Mouse (Mus musculus): Measurements from ENCODE around the gene Agr3.

Agr3 gene

DNA sequence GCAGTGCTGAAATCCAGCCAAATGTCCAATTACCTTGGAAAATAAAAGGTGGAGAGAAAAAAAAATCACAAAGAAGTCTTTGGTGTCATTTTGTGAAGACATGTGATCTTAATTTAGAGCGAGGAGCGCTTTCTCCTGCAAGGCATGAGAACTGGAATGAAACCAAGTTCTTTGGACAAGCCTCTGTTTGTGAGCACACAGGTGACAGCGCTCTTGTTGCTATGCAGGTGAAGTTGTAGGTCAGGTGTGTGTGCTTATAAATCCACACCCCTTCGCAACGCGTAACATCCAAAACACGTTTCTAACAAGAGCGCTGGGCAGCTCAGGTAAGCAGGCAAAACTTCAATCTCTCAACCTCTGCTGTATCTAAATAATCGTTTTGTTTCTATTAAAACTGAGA, at the start of gene Agr3:
Gene Agr3, plus strand, starts transcription at position 219 of the 400 bp plus-strand sequence.
- DNase-seq (ENCODE audit: low spot score in 2 of 2): no peak

DNA sequence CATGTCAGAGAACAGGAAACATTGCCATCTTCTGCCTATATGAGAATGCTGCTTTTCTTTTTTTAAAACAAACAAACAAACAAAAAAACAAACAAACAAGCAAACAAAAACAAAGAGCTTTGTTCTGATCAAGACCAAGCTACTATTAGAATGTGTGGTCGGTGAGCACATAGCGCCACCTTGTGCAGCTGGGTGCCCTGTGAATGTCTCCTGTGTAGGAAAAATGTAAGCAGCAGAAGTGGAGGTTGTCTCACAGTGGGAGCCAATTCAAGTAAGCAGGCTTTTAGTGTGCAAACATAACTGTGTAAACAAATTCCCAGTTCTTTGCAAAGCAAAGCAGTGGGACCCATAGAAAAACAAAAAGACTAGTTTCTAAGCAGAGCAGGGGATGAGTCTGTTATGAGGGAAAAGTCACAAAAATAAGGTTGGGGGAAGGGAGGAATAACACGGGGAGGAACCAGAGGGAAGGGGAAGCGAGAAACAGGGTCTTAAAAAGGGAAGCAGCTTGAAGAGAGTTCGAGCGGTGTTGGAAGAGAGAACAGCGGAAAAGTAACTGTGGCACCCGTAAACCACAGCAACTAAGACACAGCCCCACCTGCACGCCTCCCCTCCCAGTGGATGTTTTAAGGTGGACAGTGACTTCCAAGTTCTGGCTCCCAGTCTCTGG, 40.4 kb upstream of the Agr3 start:
- peak; percentile 44 to 56 for DNase-seq (ENCODE audit: low spot score in 2 of 2)

DNA sequence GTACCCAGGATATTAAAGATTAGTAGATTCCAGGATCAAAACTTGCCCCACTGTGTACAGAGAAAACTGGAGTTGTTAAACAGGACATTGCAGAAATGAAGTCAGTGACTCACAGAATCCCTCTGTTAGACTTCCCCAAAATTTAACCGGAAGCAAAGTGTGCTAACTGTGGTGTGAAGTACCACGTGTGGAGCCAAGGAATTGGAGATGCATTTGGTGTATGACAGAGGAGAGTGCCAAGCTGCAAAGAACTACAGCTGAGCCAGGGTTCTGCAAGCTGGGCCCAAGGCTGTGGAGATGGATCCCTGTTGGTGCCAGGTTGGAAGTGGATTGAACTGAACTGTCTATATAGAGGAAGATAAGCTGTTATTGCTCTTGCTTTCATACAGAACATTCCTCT, 36.0 kb upstream of the Agr3 start:
- DNase-seq (ENCODE audit: low spot score in 2 of 2): peak; percentile 26 to 50

DNA sequence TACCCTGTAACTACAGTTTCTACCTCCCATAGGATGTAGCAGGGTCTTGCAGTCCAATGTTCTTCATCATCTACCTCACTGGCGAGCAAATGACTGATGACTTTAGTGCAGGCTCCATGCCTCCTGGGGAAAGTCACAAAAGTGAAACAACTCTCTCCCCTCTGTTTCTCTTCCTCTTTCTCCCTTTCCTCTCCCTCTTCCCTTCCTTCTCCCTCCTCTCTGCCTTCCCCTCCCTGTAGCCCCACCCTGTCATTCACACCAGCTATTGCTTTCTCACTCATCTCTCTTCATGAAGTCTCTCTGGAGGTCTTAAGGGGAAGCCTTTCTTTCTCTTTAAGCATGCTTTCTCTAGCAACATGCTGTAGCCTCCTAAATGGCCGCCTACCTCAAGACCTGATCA, 34.7 kb upstream of the Agr3 start:
- no peak for DNase-seq (ENCODE audit: low spot score in 2 of 2)

DNA sequence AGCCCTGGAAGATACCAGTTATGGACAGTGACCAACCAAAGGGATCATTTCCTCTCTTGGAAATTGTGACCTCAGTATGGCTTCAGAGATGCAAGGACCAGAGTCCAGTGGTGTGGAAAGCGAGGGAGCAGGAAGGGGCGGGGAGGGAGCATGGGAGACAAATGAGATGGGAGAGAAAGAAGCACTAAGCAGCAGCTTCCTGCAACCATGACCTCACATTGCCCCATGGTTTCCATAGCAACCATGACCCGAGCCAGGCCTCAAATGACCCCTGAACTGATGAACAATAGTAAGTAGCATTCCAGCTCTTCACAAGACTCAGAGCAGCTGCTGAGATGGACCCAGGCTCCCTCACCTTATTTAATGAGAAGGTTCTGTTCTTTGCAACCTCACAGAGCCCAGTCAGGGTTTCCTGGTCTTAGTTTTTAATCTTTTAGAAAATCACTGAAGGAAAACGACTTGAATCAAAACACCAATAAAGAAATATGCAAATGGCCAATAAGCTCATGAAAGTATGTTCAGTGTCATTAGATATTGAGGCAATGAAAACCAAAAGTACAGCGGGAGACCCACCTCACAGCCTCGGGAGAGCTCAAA, 31.0 kb upstream of the Agr3 start:
- peak in 1 of 2 experiments; percentile 26 for DNase-seq (ENCODE audit: low spot score in 2 of 2)

DNA sequence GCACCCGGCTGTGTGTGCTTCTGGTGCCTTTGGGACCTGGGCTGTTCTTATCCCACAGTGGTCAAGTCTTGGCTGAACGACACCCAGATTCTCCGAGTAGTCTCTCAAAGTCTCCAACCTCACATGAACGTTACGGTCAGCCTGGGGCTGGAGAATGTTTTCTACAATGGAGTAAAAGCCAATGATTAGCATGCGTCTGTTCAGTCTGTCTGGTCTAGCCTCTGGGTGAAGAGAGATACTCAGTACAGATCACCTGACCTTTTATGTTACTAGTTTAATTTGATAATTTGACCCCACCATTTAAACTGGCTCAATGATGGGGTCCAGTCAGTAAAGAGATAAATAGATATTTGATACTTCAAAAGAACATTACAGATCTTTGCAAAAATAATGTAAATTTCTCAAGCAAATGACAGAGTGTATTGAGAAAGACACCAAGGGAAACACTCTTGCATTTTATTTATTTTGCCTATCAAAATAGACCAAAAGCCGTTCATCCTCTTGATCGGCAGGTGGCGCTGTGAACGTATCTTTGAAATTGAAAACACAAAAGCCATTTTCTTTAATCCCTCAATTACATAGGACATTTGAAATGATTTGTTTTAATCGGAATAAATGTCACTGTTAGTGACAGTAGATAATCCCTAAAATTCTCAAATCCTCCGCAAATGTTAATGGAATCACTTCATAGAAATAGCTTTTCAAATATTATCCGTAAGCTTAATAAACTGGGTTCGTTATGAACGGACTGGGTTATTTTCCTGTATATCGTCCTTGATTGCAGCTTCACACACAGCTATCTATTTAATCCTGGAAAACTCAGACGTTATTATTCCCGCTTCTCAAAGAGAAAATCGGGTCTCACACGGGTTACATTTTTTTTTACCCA, 29.3 kb upstream of the Agr3 start:
- DNase-seq (ENCODE audit: low spot score in 2 of 2): peak; percentile 70 to 85

DNA sequence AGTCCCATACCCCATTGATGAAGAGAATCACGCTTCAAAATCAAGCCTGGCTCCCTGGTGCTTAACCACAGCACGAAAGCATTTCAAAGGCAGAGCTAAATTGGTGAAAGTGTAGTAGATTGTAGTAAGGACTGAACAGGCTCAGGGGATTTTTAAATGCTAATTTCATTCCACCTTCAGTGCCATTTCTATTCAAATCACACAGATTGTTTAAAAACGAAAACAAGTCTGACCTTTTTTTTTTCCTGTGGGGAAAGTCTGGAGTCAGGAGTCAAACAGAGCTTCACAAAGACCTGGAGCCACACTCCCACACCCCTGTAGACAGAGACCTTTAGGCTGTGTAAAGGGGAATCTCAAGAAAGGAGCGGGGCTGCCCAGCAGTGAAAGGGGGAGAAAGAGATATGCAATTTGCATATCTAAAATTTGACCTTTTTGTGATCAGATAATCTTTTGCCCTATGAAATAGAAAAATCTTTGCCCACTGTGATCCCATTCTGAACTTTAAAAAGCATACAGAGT, 28.6 kb upstream of the Agr3 start:
- DNase-seq (ENCODE audit: low spot score in 2 of 2): no peak

DNA sequence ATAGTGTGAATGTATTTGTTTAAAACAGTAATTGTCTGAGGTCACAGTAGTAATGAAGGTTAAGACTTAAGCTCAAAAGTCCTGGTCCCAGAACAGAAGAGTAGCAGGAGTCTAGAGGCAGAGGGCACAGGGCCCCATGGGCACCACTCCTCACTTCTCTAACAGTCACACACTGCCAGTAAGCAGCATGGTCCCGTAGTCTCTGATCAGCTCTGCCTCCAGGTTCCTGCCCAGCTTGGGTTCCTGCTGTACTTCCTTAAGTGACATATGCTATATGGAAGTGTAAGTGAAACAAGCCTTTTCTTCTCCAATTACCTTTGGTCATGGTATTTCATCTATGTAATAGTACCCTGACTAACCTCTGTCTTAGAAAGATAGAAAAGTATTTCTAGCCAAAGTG, 14.8 kb upstream of the Agr3 start:
- DNase-seq (ENCODE audit: low spot score in 2 of 2): no peak

DNA sequence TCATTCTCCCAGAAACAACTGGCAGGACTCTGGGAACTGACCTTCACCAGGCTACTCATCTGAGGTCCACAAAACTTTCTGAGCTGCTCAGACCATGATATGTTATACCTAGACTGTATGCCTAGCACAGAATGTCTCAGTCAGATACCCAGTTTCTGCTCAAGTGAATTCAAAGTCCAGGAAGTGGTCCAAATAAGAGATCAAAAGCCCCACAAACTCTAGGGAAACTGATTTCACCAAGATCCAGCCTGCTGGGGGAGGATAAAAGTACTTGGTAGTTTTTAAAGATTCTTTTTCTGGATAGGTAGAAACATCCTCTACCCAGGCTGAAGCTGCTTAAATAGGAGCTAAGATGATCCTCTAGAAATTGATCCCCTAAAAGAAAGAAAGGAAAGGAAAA, 9.6 kb upstream of the Agr3 start:
- DNase-seq (ENCODE audit: low spot score in 2 of 2): no peak

DNA sequence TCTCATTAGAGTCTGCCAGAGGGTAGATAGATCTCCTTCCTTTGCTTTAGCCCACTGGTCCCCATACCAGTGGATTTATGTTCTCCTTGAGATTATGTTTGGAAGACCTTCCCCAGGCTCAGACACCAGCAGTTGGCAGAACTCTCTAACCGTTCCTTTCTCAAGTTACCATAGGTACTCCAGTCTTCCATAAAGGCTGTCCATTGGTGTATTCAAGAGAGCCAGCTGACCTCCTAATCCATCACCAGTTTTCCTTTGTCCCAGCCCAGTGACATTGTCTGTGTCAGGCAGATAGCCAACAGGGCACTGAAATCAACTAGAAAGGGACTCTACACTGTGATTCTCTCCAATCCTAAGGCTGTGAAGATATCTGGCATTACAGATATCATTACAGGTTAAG, 9.0 kb upstream of the Agr3 start:
- DNase-seq (ENCODE audit: low spot score in 2 of 2): no peak

DNA sequence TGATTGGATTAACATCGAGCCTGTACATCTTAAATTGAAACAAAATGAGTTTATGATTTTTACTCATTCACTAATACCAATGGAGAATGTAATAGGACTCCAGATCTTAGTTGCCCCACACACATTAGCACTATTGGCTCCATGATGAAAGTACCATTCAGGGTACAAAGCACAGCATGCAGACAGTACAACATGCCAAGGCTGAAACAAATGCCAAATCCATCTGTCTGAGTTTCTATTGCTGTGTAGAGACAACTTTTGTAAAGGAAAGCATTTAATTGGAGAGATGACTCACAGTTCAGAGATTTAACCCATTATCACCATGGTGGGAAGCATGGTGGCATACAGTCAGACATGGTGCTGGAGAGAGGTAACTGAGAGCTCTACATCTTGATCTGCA, 7.4 kb upstream of the Agr3 start:
- DNase-seq (ENCODE audit: low spot score in 2 of 2): peak in 1 of 2 experiments; percentile 24

DNA sequence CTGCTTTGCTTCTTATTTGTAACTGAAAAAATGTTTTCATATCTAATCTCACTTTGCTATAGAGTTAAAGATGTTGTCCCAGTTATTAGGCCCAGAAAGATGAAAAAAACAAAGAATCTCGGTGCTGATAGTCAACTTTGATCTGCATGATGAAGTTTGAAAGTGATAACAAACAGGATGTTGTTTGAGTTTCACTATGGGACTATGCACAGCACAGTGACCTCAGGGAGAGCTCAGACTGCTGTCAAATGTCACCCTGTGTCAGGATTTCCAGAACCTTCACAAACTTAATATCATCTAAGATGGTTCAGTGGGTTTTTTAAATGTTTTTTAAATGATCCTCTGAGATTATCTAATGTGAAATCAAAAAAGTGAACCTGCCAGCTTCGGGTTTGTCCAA, 2.4 kb downstream of the Agr3 start:
- DNase-seq (ENCODE audit: low spot score in 2 of 2): no peak

DNA sequence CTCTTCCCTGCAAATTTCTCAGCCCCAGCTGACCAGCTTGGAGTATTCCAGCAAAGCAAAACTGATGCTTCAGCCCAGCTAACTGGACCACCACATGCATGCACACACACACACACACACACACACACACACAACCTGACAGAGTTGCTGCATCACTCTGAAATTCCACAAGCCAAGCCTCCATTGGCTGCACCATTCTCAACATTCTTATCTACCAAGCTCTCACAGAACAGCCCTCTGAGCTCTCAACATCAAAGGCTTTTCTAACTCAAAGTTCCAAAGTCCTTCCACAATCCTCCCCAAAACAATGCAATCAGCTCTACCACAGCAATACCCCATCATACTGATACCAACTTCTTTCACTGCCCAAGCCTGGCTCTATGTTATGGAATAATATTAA, 7.4 kb downstream of the Agr3 start:
- no peak for DNase-seq (ENCODE audit: low spot score in 2 of 2)

DNA sequence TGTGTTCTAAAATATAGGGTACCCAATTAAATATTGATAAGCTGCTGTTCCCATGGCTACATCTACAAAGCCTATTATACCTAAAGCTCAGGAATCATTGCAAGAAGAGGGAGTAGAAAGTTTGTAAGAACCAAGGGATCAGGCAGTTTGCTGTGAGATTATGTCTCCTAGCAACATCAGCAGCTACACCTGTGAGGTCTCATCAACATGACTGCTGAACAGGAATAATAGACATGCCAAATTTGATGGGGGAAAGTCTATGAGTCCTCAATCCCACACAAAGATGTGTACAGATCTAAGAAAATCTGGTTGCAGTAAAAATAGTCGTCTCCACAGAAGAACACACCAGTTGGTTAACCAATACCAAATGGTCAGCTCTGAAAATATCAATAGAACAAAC, 26.3 kb downstream of the Agr3 start:
- DNase-seq (ENCODE audit: low spot score in 2 of 2): no peak

DNA sequence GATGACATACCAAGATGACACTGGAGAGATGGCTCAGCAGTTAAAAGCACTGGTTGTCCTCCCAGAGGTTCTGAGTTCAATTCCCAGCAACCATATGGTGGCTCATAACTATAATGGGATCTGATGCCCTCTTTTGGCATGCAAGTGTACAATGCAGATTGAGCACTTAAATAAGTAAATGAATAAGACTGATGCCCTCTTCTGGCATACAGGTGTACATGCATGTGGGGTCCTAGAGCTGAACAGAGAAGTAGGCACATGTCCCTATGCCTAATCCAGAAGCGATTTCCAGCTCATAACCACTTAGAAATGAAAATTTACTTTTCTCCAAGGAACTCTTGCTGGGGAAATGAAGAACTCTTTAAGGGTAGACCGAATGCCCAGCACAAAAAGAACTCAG, 31.8 kb downstream of the Agr3 start:
- no peak for DNase-seq (ENCODE audit: low spot score in 2 of 2)

DNA sequence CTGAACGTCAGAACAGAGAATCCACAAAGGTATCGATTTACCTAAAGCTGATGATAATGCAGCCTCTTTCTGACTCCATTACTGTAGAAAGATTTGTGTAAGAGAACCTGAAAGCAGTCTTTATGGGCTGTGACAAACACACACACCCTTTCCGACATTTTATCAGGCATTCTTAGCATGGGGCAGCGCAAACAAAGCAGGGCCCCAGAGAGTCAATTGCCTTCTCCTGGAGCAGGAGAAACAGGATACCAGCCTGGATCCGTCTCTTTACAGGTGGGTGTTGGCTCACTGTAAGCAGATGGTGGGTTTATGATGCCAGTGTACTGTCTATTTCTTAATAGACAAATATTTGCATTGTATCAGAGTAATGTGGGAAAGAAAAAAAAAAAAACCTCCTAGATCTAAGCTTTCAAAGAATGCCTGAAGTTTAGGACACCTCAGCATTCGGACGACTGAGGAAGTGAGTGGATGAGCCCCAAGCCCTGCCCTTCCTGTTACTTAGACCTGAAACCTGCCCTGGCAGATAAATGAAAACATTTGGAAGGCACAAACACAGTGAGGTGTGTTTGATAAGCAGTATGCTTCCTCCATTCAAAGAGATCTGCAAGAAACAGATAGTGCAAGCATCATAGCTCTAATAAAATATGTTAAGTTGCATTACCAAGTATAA, 40.8 kb downstream of the Agr3 start:
- DNase-seq (ENCODE audit: low spot score in 2 of 2): no peak

DNA sequence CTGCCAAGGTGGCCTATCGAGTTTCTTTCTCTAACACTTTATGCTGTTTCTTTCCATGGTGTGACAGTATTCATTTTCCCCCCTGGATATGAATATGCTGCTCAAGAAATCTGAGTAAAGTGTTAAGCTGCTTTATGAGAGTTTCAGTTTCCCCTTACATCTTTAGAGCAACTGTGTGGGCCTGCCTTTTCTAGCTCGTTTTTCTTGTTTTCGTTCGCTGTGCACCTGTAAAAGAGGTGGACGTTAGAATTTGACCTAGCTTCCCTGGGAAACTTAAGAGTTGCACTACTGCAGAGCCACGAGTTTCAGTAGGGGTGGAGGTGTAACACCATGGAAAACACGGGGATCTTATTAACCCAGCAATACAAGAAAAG, 41.3 kb downstream of the Agr3 start:
- no peak for DNase-seq (ENCODE audit: low spot score in 2 of 2)

DNA sequence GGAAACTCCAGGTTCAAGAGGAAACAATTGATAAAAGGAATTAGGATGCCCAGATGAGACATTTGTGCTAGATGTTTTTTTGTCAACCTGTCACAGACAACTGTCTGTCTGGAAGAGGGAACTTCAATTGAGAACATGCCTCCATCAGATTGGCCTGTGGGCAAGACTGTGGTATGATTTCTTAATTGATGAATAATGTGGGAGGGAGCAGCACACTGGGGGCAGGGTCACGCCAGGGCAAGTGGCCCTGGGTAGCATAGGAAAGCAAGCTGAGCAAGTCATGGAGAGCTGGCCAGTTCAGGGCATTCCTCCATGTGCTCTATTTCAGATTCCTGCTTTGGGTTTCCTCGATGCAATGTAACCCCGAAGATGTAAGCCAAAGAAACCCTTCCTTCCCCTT, 50.5 kb downstream of the Agr3 start:
- DNase-seq (ENCODE audit: low spot score in 2 of 2): no peak

DNA sequence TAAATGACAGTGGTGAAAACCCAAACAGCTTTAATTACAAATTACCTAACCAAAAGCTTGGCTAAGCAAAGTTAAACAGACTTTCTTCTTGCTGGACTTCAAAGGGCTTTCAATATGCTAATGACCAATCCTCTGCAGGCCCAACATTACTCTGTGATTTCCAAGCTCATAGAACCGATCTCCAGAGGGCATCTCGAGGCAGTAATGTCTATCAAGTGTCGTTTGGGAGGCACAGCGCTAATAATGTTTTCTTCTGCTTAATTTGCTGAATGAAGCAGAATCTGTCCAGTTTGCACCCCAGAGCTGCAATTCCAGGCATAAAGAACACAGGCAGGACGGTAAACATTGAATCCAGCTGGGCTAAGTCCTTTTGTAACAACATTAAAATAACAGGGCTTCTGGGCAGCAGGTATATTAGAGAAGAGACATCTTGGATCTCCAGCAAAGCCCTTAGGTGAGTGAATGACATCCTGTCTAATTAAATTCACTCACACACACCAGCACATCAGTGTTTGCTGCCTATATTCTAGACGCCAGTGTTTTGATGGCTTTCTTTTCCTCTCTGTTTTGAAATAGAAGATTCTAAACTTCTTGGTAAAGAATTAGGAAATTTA, 52.3 kb downstream of the Agr3 start:
- no peak for DNase-seq (ENCODE audit: low spot score in 2 of 2)

DNA sequence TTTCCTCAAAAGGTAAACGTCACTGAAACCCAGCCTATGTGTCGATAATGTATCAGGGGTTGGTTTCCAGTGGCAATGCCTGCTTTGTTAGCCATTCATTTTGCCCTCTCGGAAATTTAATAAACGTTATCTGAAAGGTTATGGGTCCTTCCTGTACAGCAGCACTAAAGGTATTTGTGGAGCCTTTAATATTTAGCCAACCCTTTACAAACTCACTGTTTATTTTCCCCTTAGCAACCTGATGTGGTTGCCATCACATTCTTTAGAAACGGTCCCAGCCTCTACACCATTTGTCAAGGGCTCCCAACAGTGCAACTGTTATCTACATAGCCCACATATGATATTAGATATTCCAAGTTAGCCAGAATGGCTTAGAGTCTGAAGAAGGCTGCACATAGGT, 54.2 kb downstream of the Agr3 start:
- DNase-seq (ENCODE audit: low spot score in 2 of 2): no peak

DNA sequence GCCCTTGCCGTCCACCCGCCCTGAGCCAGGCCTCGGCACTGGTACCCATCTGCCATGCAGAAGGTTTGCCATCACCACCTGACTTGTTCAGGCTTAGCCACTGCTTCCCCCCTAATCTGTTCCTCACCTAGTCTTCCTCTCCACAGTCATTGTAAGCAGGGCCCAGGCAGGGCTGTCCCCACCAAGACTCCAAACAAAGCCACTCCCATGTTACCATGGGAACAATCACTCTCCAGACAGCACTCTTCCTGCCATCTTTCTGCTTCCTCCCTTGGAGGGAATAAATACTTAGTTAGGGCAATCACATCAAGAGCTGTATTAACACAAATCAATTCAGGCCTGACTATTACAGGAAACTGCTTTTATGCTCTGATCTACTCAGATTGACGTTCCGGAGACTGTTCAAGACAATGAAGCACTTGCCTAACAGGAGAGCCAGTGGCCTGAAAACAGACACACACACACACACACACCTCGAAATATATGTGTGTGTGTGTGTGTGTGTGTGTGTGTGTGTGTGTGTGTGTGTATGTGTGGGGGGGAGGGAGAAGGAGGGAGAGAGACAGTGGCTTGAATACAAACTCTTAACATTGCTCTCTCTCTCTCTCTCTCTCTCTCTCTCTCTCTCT, 56.4 kb downstream of the Agr3 start:
- no peak for DNase-seq (ENCODE audit: low spot score in 2 of 2)

Measured in right cerebral cortex, postnatal 10 days (tissue).